Mouse (Mus musculus): ENCODE measurements around the gene Vmn2r79. TPM values are rescaled to one million over a fixed set of nuclear protein-coding genes. Genes with fewer than 3 reads are reported as not detected.
"Not testable (repeated sequence)": the region's sequence is repeated elsewhere in the genome, so short reads cannot be mapped to it uniquely, and the experiment has no call there.

The Vmn2r79 gene
- polyA plus RNA-seq (2014; fragmentation: Nextera tagmentation; extraction: Ambion mirVana): not detected in 2 replicates

DNA sequence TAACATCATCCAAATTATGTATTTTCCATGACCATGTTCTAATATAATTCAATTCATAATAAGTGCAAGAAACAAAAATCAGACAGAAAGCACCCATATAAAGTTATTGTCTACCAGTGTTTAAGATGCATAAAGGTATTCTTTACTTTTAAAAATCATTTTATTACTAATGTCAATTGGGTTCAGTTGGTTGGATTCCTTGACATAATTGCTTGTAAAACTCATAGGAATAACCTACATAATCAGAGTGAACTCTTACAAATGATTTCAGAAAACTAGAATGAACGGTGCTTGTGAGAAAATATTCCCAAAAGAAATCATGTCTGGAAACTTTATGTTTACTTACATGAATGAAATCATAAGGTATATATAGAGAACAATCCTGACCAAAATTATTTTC, at the start of gene Vmn2r79:
Vmn2r79 (plus strand) TSS at position 301 of the 400 bp plus-strand sequence.
- H3K9ac ChIP-seq (replicated peaks; ENCODE audit: low read length); H3K36me3 ChIP-seq (ENCODE audit: control insufficient read depth, insufficient read depth, low read length); H3K9me3 ChIP-seq (ENCODE audit: control insufficient read depth, low read length); H3K4me2 ChIP-seq (ENCODE audit: low read length); H3K4me3 ChIP-seq (replicated peaks; ENCODE audit: low read depth, low read length); H3K27me3 ChIP-seq (ENCODE audit: control insufficient read depth, insufficient read depth, low read length); H3K27ac ChIP-seq (replicated peaks; ENCODE audit: low read depth, low read length); H3K4me1 ChIP-seq (ENCODE audit: control insufficient read depth, insufficient read depth, low read length); DNase-seq; ATAC-seq (ENCODE audit: low FRiP score, low TSS enrichment): not testable (repeated sequence)
- WGBS: 89% methylated on average over 1 of the region's 1 CpGs

DNA sequence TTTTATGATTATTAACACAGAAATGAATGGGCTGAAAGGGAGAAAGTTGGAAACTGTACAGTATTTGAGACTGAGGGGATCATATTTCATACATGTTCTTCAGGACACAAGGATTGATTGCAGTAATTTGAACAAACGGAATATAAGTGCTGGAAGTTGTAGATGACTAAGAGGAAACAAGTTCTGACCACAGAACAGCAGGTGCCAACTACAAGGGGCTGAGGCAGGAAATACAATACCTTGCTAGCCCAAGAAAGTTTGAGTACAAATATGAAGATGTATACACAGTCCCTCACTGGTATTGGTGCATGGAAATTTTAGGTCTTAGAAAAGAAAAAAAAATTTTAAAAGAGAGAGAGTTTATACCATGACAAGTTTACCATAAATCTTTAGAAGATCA, 1.2 kb upstream of the Vmn2r79 start:
- no peak overlapping the region for H3K4me3 ChIP-seq (replicated peaks; ENCODE audit: low read depth, low read length)
- no peak overlapping the region for H3K4me2 ChIP-seq (ENCODE audit: low read length)
- H3K27me3 ChIP-seq (ENCODE audit: control insufficient read depth, insufficient read depth, low read length): no peaks in the 10 kb centered on the region
- no peaks in the 10 kb centered on the region for H3K9me3 ChIP-seq (ENCODE audit: control insufficient read depth, low read length)
- H3K4me1 ChIP-seq (ENCODE audit: control insufficient read depth, insufficient read depth, low read length): no peaks in the 10 kb centered on the region
- no peaks in the 10 kb centered on the region for H3K36me3 ChIP-seq (ENCODE audit: control insufficient read depth, insufficient read depth, low read length)
- WGBS: 79% methylated on average over 1 of the region's 1 CpGs
- no peak overlapping the region for H3K9ac ChIP-seq (replicated peaks; ENCODE audit: low read length)
- no peak overlapping the region for H3K27ac ChIP-seq (replicated peaks; ENCODE audit: low read depth, low read length)
- ATAC-seq (ENCODE audit: low FRiP score, low TSS enrichment) (no peak), DNase-seq (no peak)

GRCm38 (mm10) chr7:87026486-87026885, 30.6 kb downstream of the Vmn2r79 start:
- H3K27ac ChIP-seq (replicated peaks; ENCODE audit: low read depth, low read length); H3K4me3 ChIP-seq (replicated peaks; ENCODE audit: low read depth, low read length); H3K4me2 ChIP-seq (ENCODE audit: low read length); H3K36me3 ChIP-seq (ENCODE audit: control insufficient read depth, insufficient read depth, low read length); DNase-seq; H3K4me1 ChIP-seq (ENCODE audit: control insufficient read depth, insufficient read depth, low read length); H3K9me3 ChIP-seq (ENCODE audit: control insufficient read depth, low read length); H3K27me3 ChIP-seq (ENCODE audit: control insufficient read depth, insufficient read depth, low read length); H3K9ac ChIP-seq (replicated peaks; ENCODE audit: low read length); ATAC-seq (ENCODE audit: low FRiP score, low TSS enrichment): not testable (repeated sequence)

- H3K27ac ChIP-seq (replicated peaks; ENCODE audit: low read depth, low read length): no peak overlapping the region
- no peaks in the 10 kb centered on the region for H3K27me3 ChIP-seq (ENCODE audit: control insufficient read depth, insufficient read depth, low read length)
- WGBS: 88% methylated on average over 4 of the region's 4 CpGs
- DNase-seq: no peak
- ATAC-seq (ENCODE audit: low FRiP score, low TSS enrichment): no peak
- no peaks in the 10 kb centered on the region for H3K4me1 ChIP-seq (ENCODE audit: control insufficient read depth, insufficient read depth, low read length)
- no peaks in the 10 kb centered on the region for H3K36me3 ChIP-seq (ENCODE audit: control insufficient read depth, insufficient read depth, low read length)
- no peak overlapping the region for H3K4me3 ChIP-seq (replicated peaks; ENCODE audit: low read depth, low read length)
- H3K4me2 ChIP-seq (ENCODE audit: low read length): no peak overlapping the region
- no peak overlapping the region for H3K9ac ChIP-seq (replicated peaks; ENCODE audit: low read length)
- H3K9me3 ChIP-seq (ENCODE audit: control insufficient read depth, low read length): no peaks in the 10 kb centered on the region
Measured at GRCm38 (mm10) chr7:87063576-87063975, 67.7 kb downstream of the Vmn2r79 start.

Other genes with a start within 250 kb of the Vmn2r79 start
- 0.17 and 0.73 TPM in 2 replicates for gene Folh1, start 220.2 kb upstream of the Vmn2r79 start, polyA plus RNA-seq (2014; fragmentation: Nextera tagmentation; extraction: Ambion mirVana)
- not detected in 2 replicates for gene Vmn2r77, start 201.1 kb upstream of the Vmn2r79 start, polyA plus RNA-seq (2014; fragmentation: Nextera tagmentation; extraction: Ambion mirVana)
- gene Vmn2r78, start 81.0 kb upstream of the Vmn2r79 start, polyA plus RNA-seq (2014; fragmentation: Nextera tagmentation; extraction: Ambion mirVana): not detected in 2 replicates
- 1.6 and 2.8 TPM in 2 replicates for gene Nox4, start 250.0 kb downstream of the Vmn2r79 start, polyA plus RNA-seq (2014; fragmentation: Nextera tagmentation; extraction: Ambion mirVana)

Measured in midbrain, embryonic 14.5 days (tissue).